Mouse (Mus musculus) left cerebral cortex, postnatal 14 days (tissue): ENCODE results near the gene Ino80b. TPM values are rescaled to one million over a fixed set of nuclear protein-coding genes. Genes with fewer than 3 reads are reported as not detected.
"Not testable (repeated sequence)": the region's sequence is repeated elsewhere in the genome, so short reads cannot be mapped to it uniquely, and the experiment has no call there.

Source experiments
- DNase-seq, 2 experiments: peaks; one replicate each; pipeline ENCODE4 v3.0.0; 2021 to 2022; ENCODE audit warnings: low spot score in 2 of 2, mixed read lengths in 1 of 2
- intact Hi-C: fragments of 180-260 bp; cut with DNase I; formaldehyde crosslinking; loops from one replicate; pipeline ENCODE4 v1.15.1; 2025
- long read RNA-seq, 2 experiments: library from polyadenylated mRNA; stranded (forward); transcript quantifications; one replicate each; pipeline ENCODE4 v2.0.0; 2021
- total RNA-seq, 2 experiments: library from RNA; stranded (reverse); gene quantifications; 2 replicates each; pipeline ENCODE4 v1.2.3; 2021

Gene Ino80b
- 10 to 100 TPM; 15.1 to 18.8 TPM for total RNA-seq
- long read RNA-seq, experiment 1, transcript Ino80b-202 (5 exons, 1,503 nt): major isoform, 18 of 19 reads
- long read RNA-seq, experiment 1, partial matches to known transcripts: 0 of 19 reads
- long read RNA-seq, experiment 1, other reads (novel, unspliced or antisense): 1 of 19 reads
- long read RNA-seq, experiment 2, transcript Ino80b-202 (5 exons, 1,503 nt): major isoform, 11 of 16 reads
- long read RNA-seq, experiment 2, partial matches to known transcripts: 3 of 16 reads
- long read RNA-seq, experiment 2, other reads (novel, unspliced or antisense): 2 of 16 reads

DNA sequence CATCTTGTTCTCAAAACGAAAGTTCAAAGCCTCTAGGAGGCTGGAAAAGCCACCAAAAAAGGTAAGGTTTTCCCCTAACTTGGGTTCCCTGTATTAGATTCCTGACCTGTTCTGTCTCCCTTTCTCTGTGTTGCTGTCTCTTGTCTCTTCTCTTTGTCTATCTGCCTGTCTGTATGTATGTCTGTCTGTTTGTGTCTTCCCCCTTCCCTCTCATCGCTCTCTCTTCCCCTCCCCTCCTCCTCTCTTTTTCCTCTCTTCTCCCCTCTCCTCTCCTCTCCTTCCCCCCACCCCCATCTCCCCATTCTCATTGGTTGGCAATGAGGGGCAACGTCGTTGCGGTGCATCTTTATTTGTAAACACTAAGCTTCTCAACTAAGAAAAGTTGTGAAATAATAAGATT is at the start of gene Ino80b:
TSS of gene Ino80b (minus strand) at position 101 of the 400 bp plus-strand sequence.
- no peak for DNase-seq
- intact Hi-C loops: no loop called here

DNA sequence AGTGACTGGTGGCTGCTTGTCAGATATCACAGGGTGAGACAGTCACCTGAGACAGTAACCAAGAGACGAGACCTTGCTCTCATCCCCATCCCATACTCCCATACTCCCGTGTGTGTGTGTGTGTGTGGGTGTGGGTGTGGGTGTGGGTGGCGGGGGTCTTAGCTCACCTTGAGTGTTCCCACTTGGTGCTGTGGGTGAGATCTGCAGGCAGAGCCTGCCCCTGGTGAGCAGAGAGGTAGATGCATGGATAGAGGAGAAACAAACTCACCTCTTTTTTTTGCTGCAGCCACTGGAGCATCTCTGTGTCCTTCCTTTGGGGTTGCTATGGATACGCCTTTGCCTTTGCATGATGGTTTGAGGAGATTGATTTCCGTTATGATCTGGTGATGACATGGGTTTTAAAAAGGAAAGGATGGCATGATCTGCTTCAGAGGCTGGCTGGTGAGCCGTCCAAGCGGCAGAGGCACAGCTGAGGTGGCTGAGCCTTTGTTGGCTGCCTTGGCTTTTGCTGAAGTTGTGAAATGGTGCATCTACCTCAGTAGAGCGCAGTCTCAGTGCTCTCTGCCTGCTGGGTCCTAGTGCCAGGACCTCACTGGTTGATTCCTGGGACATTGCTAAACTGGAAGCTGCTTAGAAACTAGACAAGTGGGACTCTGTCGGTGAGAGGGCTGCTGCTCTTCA is 47.1 kb upstream of the Ino80b start:
- DNase-seq: peak; percentile 69 to 70
- intact Hi-C loops: no loop called here

DNA sequence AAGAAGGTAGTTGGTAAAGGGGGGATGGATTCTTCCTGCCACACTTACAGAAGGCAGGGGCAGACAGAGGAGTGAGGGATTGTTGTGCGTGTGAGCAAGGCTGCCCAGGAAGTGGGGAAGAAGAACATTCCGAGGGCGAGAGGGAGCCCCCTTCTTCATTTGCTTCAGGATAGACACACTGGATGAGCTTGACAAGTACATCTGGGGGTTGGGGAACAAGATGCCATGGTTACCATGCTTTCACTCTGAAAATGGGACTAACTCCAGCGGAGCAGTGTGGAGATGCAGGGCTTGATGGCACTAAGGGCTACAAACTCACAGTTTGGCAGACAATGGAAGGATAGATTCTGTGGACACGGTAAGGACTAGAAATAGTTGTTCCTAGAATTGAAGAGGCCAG is 45.8 kb upstream of the Ino80b start:
- DNase-seq: peak; percentile 36 to 80
- intact Hi-C loops: no loop called here

DNA sequence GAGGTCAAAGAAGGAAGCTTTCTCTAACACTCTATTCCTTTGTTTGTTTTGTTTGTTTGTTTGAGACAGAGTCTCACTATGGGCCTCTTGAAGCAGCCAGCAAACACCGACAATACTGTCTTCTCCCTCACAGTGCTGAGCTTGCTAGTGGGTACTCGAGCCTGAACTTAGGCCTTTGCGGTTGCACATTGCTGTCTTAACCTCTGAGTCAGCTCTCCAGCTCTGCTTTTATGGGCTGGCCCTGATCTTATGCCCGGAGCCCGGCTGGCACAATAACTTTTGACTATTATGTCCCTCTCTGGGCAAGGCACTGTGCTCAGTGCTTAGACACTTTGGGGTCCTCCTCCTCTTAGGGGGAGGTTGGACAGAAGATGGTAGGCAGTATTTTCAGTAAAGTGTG is 44.6 kb upstream of the Ino80b start:
- intact Hi-C loops: no loop called here
- no peak for DNase-seq

DNA sequence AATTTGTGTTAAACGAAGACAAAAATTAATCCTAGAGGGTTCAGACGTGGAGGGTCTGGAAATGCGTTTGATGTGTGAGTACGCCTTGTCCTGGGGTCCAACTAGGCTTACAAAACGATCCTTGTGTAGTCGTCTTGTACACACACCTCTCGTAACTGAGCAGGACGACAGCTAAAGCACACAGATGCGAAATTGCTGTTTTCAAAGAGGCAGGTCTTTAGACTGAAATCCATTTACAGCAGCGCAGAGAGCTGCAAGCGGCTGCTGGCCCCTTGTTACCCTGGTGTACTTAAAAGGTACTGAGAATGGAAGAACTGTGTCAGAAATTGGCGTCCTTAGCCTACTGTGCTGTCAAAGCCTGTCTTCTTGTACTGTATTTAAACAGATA is 41.0 kb upstream of the Ino80b start:
- intact Hi-C loops: no loop called here

DNA sequence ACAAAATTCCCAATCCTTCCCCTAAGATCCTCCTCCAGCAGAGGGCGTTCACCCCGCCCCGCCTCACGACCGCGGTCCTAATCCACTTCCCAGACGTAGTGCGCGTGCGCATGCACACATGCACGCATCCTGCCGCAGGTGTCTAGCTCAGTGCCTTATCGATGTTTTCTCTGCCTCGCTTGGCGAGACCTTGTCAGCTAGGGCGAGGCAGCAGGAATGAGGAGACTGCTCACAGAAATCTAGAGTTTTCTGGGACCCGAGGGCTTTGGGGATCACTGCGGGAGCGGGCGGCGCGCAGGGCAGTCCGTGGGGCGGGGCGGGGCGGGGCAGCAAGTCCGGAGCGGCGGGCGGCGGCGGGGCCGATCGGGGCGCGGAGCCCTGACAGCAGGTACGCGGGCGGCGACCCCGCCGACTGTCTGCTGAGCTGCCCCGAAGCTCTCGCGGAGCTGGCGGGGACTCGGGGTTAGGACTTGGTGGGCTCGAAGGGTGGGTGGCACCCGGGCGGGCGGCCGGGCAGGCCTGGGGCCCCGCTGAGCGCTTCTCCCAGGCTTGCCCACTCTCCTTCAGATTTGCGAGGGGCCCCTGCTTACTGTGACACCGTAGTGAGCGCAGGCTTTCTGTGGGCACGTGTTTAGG is 40.5 kb upstream of the Ino80b start, which contains the start of gene Dctn1:
TSS of gene Dctn1 (plus strand) at position 314 of the 636 bp plus-strand sequence.
- DNase-seq: peak; percentile 94
- intact Hi-C loops: no loop called here

More for the DNA sequence above, 41.0 kb upstream of the Ino80b start:
- no peak for DNase-seq

DNA sequence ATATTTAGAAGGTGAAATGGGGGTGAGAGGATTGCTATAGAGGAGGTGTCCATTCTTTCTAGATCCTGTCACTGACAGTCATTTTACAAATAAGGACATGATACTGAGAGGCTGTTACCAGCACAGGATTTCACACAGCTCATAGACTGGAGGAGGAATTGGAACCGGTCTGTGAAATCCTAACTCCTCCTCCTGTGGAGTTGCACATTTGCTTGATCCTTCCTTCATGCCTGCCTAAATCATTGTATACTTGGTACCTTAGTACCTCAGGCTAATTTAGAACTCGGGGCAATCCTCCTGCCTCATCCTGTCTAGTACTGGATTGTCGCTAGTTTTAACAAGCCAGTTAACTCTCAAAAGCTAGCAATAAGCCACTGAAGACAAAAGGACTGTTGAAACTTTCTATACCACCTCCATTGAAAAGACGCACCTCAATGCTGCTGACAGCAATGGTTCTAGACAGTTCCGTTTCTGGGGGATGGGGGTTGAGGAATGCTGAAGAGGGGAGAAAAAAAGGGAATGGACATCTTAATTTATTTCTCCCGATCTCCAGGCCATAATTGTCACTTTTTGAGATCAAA is 39.9 kb upstream of the Ino80b start:
- no peak for DNase-seq
- intact Hi-C loops: no loop called here

DNA sequence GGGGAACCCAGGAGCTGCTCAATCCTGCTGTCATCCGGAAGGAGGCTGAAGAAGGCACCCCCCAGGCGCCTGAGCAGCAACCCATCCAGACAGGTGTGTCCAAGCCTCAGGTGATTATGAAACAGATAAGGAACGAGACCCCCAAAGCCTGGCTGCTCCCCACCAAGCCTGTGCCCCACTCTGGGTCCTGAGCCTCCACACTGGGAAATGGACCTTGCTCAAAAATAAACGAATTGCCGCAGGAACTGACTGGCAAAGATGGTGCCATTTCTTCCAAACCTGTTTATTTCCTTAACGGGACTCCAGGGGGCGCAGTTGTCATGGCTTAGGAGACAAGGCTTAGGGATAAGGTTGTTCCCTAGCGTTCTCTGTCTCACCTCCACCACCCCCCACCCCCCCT is 37.5 kb upstream of the Ino80b start:
- DNase-seq: peak in 1 of 2 experiments; percentile 67
- intact Hi-C loops: loop anchor here (5.0 kb wide), 1 partner anchor 165 kb away; no protein-coding TSS in a partner anchor

DNA sequence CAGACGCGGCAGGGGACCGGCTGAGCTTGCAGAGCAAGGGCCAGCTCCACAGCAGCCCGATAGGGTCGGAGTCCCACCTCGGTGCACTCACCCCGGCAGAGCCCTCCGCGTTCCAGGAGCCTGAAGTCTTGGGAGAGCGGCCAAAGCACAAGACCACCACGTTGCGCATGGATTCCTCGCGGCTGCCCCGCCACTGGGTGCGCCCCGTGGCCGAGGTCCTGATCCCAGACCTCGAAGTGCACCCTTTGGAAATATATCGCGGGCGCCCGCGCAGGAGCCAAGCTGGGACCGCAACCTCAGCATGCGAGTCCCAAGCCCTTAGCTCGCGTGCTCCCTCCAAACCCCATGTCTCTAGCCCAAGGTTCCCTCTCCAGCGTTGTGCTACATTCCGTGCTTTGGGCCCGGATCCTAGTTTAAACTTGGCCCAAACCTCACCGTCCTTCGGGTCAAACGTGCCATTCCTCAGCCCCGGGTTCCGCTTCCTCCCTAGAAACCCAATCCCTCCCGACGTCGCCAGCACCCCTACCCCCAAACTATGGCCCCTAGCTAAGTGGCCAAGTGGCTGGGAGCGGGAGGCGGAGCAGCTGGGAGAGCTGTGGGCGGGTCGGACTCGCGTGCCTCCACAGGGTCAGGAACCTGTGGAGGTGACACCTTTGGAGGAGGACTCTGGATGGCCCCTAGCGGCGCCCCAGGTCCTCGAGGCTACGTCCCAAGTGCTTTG is 36.9 kb upstream of the Ino80b start:
- intact Hi-C loops: loop anchor here (5.0 kb wide), 1 partner anchor 165 kb away; no protein-coding TSS in a partner anchor
- no peak for DNase-seq

DNA sequence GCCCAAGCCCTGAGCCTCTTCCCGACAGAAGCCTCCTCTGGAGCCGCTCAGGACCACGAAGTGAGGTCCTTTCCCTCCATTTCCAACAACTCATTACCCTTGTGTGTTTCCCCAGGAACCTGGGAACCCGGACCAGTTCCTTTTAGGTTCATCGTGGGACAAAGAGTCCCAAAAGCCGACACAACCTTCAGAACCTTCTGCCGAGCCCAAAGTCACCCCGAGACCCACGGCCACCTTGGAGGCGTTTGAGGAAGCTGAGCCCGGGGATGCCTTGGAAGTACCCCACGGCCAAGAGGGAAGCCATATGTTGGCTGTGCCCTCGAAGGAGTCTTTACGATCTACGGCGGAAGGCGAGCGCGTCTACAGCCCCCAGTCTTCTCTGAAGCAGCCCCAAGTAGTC is 36.2 kb upstream of the Ino80b start:
- DNase-seq: no peak
- intact Hi-C loops: loop anchor here (5.0 kb wide), 1 partner anchor 164 kb away; no protein-coding TSS in a partner anchor

DNA sequence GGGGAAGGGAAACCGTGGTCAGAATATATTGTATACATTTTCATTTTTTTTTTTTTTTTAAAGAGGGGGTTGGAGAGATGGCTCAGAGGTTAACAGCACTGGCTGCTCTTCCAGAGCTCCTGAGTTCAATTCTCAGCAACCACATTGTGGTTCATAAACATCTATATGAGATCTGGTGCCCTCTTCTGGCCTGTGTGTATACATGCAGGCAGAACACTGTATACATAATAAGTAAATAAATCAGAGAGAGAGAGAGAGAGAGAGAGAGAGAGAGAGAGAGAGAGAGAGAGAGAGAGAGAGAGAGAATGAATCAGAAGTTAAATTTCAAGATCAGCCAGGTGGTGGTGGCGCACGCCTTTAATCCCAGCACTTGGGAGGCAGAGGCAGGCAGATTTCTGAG is 34.2 kb upstream of the Ino80b start:
- not testable (repeated sequence) for DNase-seq
- intact Hi-C loops: loop anchor here (5.0 kb wide), 1 partner anchor 42 kb away; the partner anchor contains the start of gene Mogs

DNA sequence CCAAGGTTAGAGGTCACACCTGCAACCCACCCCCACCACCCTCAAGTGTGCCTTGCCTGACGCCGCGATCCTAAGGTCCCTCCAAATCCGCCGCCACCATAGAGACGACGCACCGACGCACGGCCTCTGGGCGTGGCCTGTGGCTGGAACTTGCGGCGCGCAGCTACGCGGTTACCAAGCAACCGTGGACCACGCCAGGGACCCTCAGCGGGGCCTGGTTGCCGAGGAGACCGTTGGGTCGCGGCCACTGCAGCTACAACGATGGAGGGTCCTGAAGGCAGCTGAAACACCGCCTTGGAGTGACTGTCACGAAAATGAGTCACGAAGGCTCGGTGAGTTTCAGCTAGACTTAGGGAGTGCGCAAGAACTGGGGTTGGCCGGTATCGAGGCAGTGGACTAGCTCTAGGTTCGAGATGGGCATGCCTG is 31.0 kb upstream of the Ino80b start, which contains the start of the genes Wdr54 and 1700003E16Rik:
TSS of gene Wdr54 (minus strand) at position 139 of the 426 bp plus-strand sequence.
TSS of gene 1700003E16Rik (plus strand) at position 146 of the 426 bp plus-strand sequence.
- intact Hi-C loops: loop anchor here (5.0 kb wide), 1 partner anchor 39 kb away; the partner anchor contains the start of gene Mogs

DNA sequence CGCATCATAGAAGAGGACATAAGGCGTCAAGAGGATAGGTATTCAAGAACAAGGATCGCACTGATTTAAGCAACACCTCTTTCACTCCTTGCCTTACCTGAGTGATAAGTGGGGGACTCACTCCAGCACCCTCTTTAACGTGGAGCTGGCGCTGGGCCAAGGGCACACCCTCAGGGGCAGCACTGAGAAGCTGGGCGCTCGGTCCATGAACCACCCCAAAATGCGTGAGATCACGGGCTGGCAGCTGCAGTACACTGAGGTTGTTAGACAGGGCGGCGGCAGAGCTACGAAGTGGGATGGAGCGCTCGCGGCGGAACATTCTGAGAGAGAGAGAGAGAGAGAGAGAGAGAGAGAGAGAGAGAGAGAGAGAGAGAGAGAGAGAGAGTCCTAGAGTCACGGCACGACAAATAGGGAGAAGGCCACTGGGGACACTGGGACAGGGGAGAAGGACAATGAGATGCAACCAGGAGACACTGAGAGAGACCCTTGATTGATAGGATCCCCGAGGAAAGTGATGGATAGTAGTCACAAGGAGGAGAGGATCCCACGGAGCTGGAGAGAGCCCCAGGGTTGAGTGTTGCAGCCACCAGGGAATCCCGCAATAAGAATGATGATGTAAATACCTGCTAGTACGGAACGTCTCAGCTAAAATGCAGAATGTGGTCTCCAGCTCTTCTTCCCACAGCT is 30.5 kb upstream of the Ino80b start:
- peak in 1 of 2 experiments; percentile 47 for DNase-seq
- intact Hi-C loops: loop anchor here (5.0 kb wide), 1 partner anchor 38 kb away; the partner anchor contains the start of gene Mogs

More for the DNA sequence above, 31.0 kb upstream of the Ino80b start, which contains the start of the genes Wdr54 and 1700003E16Rik:
- DNase-seq: peak; percentile 78 to 82

DNA sequence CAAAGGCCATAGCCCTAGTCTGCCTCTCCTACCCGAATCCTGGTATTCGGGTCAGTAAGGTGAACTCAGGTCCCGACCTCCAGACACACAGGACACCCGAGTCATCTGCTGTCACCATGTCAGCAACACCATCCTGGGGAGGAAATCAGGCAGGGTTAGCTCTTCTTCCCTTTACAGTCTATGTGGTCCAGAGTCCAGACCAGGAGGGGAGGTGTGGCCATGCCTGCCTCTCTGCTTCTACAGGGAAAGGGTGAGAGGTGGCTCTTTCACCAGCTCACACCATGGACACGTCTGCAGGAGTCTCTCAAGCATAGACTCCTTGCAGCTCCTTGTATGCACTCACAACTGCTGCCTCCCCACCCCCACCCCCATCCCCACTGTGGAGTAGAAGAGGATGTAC is 28.3 kb upstream of the Ino80b start:
- intact Hi-C loops: no loop called here
- no peak for DNase-seq

DNA sequence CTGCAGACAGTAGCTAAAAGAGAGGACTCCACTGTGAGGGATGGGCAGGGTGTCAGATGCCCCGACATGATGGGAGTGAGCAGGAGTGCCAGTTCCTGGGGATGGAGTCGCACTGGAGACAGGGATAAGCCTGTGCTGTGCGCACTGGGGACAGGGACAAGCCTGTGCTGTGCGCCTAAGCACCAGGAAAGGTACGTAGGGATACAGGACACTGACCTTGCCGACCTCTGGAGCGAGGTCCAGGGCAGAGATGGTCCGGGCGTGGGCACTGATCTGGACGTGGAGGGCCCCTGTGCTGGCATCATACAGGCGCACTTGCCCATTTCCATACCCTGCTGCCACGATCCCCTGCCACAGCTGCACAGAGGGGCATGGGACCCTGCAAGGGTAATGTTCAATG is 27.8 kb upstream of the Ino80b start:
- DNase-seq: peak in 1 of 2 experiments; percentile 3

DNA sequence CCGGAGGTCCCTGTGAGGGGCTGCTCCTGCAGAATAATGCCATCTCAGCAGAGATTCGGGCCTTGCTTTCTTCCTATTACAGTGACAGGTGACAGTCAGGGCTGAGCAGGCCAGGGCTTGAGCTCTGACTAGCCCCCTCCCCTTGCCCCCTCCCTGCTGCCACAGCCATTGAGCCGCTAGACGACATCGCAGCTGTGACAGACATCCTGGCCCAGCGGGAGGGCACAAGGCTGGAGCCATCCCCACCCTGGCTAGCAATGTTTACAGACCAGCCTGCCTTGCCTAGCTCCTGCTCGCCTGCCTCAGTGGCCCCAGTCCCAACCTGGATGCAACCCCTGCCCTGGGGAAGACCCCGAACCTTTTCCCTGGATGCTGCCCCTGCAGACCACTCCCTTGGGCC is 26.5 kb upstream of the Ino80b start:
- peak in 1 of 2 experiments; percentile 2 for DNase-seq
- intact Hi-C loops: no loop called here

More for the DNA sequence above, 27.8 kb upstream of the Ino80b start:
- intact Hi-C loops: no loop called here

DNA sequence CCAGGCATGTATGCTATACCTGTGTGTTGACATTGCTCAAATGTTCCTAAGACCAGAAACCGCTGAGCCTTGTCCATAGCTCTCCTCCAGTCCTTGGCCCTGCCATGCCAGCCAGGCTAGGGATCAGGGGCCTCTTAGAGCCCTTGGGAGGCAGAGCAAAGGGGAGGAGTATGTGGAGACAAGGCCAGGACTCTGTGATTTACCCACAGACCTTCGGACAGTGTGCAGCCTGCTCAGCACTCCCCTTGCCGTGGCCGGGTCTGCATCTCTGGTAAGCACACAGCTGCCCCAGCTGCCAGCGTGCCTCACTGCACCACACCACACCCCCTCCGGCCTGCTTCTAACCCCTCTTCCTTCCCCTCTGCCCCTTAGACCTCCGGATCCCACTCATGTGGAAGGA is 22.0 kb upstream of the Ino80b start:
- intact Hi-C loops: no loop called here
- no peak for DNase-seq

DNA sequence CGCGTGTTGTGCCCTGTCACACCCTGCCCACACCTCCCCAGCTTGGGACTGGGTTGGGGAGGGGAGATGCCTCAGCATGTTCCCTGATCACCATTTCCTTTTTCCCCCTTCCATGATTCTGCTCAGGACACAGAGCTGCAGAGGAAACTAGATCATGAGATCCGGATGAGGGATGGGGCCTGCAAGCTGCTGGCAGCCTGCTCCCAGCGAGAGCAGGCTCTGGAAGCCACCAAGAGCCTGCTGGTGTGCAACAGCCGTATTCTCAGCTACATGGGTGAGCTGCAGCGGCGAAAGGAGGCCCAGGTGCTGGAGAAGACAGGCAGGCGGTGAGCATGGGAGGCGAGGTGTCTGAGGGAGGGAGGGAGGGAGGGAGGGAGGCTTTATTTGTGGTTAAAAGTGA is 20.6 kb upstream of the Ino80b start:
- no peak for DNase-seq
- intact Hi-C loops: no loop called here
